Mouse (Mus musculus) megakaryocyte, embryonic 14.5 days (primary cell): ENCODE results near the gene Adamts20.

ENCODE experiments used
- FLI1 ChIP-seq: IDR thresholded peaks from 2 replicates; pipeline ENCODE4 v1.6.1; 2012; ENCODE audit warnings: low read length, inconsistent platforms, mixed read lengths
- GATA1 ChIP-seq: IDR thresholded peaks from 3 replicates; pipeline ENCODE4 v1.6.1; 2012; ENCODE audit warnings: mixed read lengths, low read length, inconsistent platforms, borderline replicate concordance

GRCm38 (mm10) chr15:94238058-94238876 lies 227.0 kb downstream of the Adamts20 start:
- TF ChIP-seq GATA1 = no peak
- TF ChIP-seq FLI1 = no peak
